Mouse (Mus musculus): ENCODE data around the gene Pfn3.

DNA sequence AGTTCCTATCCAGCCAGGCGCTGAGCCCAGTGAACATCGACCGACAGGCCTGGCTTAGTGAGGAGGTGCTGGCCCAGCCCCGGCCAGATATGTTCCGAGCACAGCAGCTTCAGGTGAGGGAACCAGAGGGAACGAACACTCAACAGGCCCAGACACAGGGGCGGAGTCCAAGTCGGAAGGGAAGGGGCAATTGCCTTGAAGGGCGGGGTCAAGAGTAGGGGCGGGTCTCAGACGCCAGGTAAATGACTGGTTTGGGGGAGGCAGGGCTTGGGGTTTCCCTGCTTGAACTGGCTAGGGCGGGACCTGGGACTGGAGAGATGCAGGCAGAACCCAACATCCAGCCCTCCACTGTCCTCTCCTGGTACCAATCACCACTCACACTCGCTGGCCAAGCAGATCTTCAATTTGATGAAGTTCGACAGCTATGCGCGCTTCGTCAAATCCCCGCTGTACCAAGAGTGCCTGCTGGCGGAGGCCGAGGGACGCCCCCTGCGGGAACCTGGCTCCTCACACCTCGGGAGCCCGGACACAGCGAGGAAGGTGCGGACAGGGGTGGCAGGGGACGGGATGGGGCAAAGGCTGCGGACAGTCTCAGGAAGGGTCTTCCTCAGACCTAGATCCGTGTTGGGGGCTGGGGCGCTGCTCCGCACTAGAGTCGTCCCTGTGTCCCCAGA, 36.0 kb downstream of the Pfn3 start:
- TF ChIP-seq CTCF (conservative IDR thresholded peaks at IDR 0.05; ENCODE audit: low read length) (no peak), POU5F1 (IDR thresholded peaks at IDR 0.05; ENCODE audit: borderline replicate concordance, low read length) (no peak), NANOG (IDR thresholded peaks at IDR 0.05; ENCODE audit: borderline replicate concordance, low read length) (no peak)
